Mouse (Mus musculus): ENCODE results near the gene Hexb.
A peak's percentile ranks its signal among the peaks of the same experiment; 100 is the strongest.

The Hexb gene

GRCm38 (mm10) chr13:97197932-97198562, at the start of gene Hexb:
Gene Hexb (minus strand): TSS chr13:97198357.
- DNase-seq (ENCODE audit: low read depth, low spot score), result peak; percentile 83

- no peak for DNase-seq (ENCODE audit: low read depth, low spot score)
Measured at GRCm38 (mm10) chr13:97247754-97248153, 49.6 kb upstream of the Hexb start.

- DNase-seq (ENCODE audit: low read depth, low spot score), result no peak
Measured at GRCm38 (mm10) chr13:97246217-97246616, 48.1 kb upstream of the Hexb start.

GRCm38 (mm10) chr13:97245157-97245556, 47.0 kb upstream of the Hexb start:
- no peak for DNase-seq (ENCODE audit: low read depth, low spot score)

GRCm38 (mm10) chr13:97244712-97245105, 46.6 kb upstream of the Hexb start:
- no peak for DNase-seq (ENCODE audit: low read depth, low spot score)

GRCm38 (mm10) chr13:97243962-97244711, 46.0 kb upstream of the Hexb start:
- no peak for DNase-seq (ENCODE audit: low read depth, low spot score)

- peak; percentile 51 for DNase-seq (ENCODE audit: low read depth, low spot score)
Measured at GRCm38 (mm10) chr13:97242716-97243115, 44.6 kb upstream of the Hexb start.

- DNase-seq (ENCODE audit: low read depth, low spot score), result peak; percentile 41
Measured at GRCm38 (mm10) chr13:97241787-97242280, 43.7 kb upstream of the Hexb start.

GRCm38 (mm10) chr13:97240965-97241786, 43.0 kb upstream of the Hexb start, which contains the start of gene Enc1:
Gene Enc1 (plus strand): TSS chr13:97241105.
- DNase-seq (ENCODE audit: low read depth, low spot score), result peak; percentile 89

GRCm38 (mm10) chr13:97240279-97240964, 42.3 kb upstream of the Hexb start:
- DNase-seq (ENCODE audit: low read depth, low spot score), result peak; percentile 92

- DNase-seq (ENCODE audit: low read depth, low spot score), result peak; percentile 88
Measured at GRCm38 (mm10) chr13:97239343-97240180, 41.4 kb upstream of the Hexb start.

GRCm38 (mm10) chr13:97238181-97238981, 40.2 kb upstream of the Hexb start:
- DNase-seq (ENCODE audit: low read depth, low spot score), result no peak

GRCm38 (mm10) chr13:97237700-97238099, 39.5 kb upstream of the Hexb start:
- DNase-seq (ENCODE audit: low read depth, low spot score), result no peak

- DNase-seq (ENCODE audit: low read depth, low spot score), result no peak
Measured at GRCm38 (mm10) chr13:97235911-97236310, 37.8 kb upstream of the Hexb start.

- DNase-seq (ENCODE audit: low read depth, low spot score), result peak; percentile 92
Measured at GRCm38 (mm10) chr13:97234785-97235417, 36.7 kb upstream of the Hexb start.

- no peak for DNase-seq (ENCODE audit: low read depth, low spot score)
Measured at GRCm38 (mm10) chr13:97233092-97233491, 34.9 kb upstream of the Hexb start.

GRCm38 (mm10) chr13:97230101-97230500, 31.9 kb upstream of the Hexb start:
- no peak for DNase-seq (ENCODE audit: low read depth, low spot score)

GRCm38 (mm10) chr13:97227795-97228194, 29.6 kb upstream of the Hexb start:
- DNase-seq (ENCODE audit: low read depth, low spot score), result no peak

- no peak for DNase-seq (ENCODE audit: low read depth, low spot score)
Measured at GRCm38 (mm10) chr13:97225130-97225529, 27.0 kb upstream of the Hexb start.

Measured in 3T3-L1 (cell line).